18 mouse cellular contexts compared by ENCODE assay signal in genomic region chr7:129938141-129938540, GRCm38 (mm10).
"Had no signal": no experiment of that assay in that cellular context is flagged by ENCODE, and none has a peak within 500 bp of the region (broad histone marks: within the 10 kb centered on the region; RNA-seq: fewer than 3 reads in every experiment).

No protein-coding gene starts in this region.

- ATAC-seq: liver, postnatal 0 days; lung, postnatal 0 days; midbrain, embryonic 16.5 days had no signal

- H3K36me3 ChIP-seq: liver, embryonic 13.5 days; liver, embryonic 15.5 days; lung, embryonic 15.5 days; midbrain, embryonic 12.5 days; neural tube, embryonic 12.5 days had no signal

- H3K9ac ChIP-seq: liver, embryonic 13.5 days; liver, embryonic 15.5 days; liver, postnatal 0 days; lung, embryonic 15.5 days; midbrain, embryonic 12.5 days; neural tube, embryonic 12.5 days had no signal

- H3K4me3 ChIP-seq: liver, embryonic 13.5 days; liver, embryonic 15.5 days; lung, embryonic 15.5 days; midbrain, embryonic 12.5 days; neural tube, embryonic 12.5 days had no signal

- H3K27ac ChIP-seq: liver, embryonic 13.5 days; liver, embryonic 15.5 days; lung, embryonic 15.5 days; macrophage; midbrain, embryonic 12.5 days; neural tube, embryonic 12.5 days had no signal

- H3K4me2 ChIP-seq: liver, embryonic 13.5 days; liver, embryonic 15.5 days; lung, embryonic 15.5 days; midbrain, embryonic 12.5 days; neural tube, embryonic 12.5 days had no signal

- H3K27me3 ChIP-seq: liver, embryonic 13.5 days; liver, embryonic 15.5 days; lung, embryonic 15.5 days; midbrain, embryonic 12.5 days; neural tube, embryonic 12.5 days had no signal

- H3K4me1 ChIP-seq: liver, embryonic 13.5 days; liver, embryonic 15.5 days; lung, embryonic 15.5 days; midbrain, embryonic 12.5 days; neural tube, embryonic 12.5 days had no signal

- H3K9me3 ChIP-seq: liver, embryonic 13.5 days; liver, embryonic 15.5 days; lung, embryonic 15.5 days; midbrain, embryonic 12.5 days; neural tube, embryonic 12.5 days had no signal

- DNase-seq: liver, embryonic 13.5 days; liver, postnatal 0 days; lung, adult 2 months; lung, postnatal 14 days; lung, postnatal 36 days; midbrain, embryonic 14.5 days; right cerebral cortex, postnatal 14 days; spleen, adult 18-20 months; thymus, adult 2 months; thymus, postnatal 14 days; thymus, postnatal 36 days had no signal
